Mouse (Mus musculus) megakaryocyte, embryonic 14.5 days (primary cell): ENCODE data around the gene Pank2.

Source experiments
- FLI1 ChIP-seq: IDR thresholded peaks from 2 replicates; pipeline ENCODE4 v1.6.1; 2012; ENCODE audit warnings: low read length, inconsistent platforms, mixed read lengths
- GATA1 ChIP-seq: IDR thresholded peaks from 3 replicates; pipeline ENCODE4 v1.6.1; 2012; ENCODE audit warnings: mixed read lengths, low read length, inconsistent platforms, borderline replicate concordance

DNA sequence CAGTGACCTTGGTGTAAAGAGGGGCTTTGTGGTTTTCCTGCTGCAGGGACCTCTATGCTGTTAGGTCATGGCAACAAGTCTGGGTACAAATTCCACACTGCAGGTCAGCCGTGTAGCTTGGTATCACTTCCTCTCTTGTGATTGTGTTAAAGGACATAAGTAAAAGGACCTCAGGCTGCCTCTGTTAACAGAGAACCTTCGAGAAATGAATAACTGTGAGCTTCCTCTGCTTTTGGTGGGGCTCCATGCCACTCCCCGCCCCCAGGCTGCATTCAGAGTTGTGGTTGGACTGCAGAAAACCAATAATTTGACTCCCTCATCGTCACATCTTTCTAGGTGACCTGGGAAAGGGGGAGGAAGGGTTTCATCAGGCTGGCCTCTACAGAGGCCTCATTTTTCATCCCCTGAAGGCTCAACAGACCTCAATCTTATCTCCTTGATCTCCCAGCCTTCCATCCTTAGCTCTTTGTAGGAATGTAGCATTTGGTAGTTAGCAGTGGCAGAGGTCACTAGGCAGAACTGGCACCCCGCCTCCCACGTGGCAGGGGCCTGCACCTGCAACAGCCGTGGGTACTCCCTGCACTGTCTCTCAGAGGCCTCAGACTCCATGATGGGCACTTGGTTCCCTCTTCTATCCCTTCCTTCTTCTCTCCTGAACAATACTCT lies 27.2 kb upstream of the Pank2 start:
- TF ChIP-seq FLI1, result no peak
- no peak for TF ChIP-seq GATA1
